Mouse (Mus musculus) G1E (cell line): ENCODE results near the gene Dus4l.

ENCODE experiments used
- GATA1 ChIP-seq: IDR thresholded peaks from 2 replicates; pipeline ENCODE4 v1.6.1; 2012; ENCODE audit warnings: borderline replicate concordance, low read length, inconsistent platforms, mixed read lengths
- POLR2AphosphoS5 ChIP-seq: IDR thresholded peaks from 2 replicates; pipeline ENCODE4 v1.6.1; 2012; ENCODE audit warnings: low read depth, low read length, inconsistent platforms; ENCODE audit not compliant: insufficient replicate concordance

DNA sequence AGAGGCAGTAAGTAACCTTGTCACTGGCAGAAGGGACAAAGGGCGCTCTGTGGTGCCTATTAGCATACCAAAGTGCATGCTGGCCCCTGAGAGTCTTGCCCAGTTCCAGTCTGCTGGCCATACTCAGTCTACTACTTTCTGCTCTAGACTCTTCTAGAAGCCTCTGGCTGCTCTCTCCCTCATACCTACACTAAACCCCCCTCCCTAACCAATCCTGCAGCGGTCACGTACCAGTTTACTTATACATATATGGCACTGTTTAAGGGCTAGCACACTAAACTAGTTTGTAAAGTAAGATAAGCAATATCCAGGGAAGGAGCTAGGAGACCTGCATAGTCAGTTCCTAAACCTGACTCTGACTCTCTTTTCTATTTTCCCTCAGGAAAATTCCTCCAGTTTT lies 60.3 kb downstream of the Dus4l start:
- TF ChIP-seq POLR2AphosphoS5: no peak
- TF ChIP-seq GATA1: no peak
